Mouse (Mus musculus): Measurements from ENCODE around the gene Capn3.

Capn3 gene

GRCm38 (mm10) chr2:120455719-120456118 lies at the start of gene Capn3:
Capn3 (plus strand) TSS chr2:120456019.
- no peak for DNase-seq (ENCODE audit: low read depth, low spot score)

GRCm38 (mm10) chr2:120411096-120411628 lies 44.7 kb upstream of the Capn3 start:
- no peak for DNase-seq (ENCODE audit: low read depth, low spot score)

- DNase-seq (ENCODE audit: low read depth, low spot score), result no peak
These were observed 41.7 kb upstream of the Capn3 start for GRCm38 (mm10) chr2:120414113-120414512.

DNA sequence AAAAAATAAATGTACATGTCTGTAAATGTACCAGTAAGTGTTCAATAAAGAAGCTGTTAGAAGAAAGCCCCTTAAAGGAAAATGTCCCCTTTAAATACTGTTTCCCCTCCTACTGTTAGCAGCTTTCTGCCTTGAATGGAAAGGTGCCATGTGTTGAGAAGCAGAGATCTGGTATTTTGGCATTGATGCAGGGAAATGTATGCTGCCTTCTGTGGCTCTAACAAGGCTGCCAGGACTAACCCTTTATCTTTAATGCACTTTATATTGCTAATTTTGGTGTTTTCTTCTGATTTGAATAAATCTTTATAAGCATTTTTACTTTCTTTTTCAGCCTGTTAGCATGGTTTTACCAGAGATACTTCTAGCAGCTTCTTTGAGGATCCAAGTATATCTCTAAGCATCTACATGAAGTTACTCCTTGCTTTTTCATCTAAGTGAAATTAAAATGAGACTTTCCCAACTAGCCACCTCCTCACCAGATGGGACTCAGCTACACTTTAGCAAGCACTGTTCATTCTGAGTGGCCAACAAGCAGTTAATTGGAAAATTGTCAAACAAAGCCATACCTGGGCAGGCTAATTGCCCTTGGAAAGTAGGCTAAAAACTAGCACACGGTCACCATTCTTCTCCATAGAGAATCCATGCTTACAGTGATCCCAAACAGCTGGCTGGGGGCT lies 40.9 kb upstream of the Capn3 start:
- no peak for DNase-seq (ENCODE audit: low read depth, low spot score)

DNA sequence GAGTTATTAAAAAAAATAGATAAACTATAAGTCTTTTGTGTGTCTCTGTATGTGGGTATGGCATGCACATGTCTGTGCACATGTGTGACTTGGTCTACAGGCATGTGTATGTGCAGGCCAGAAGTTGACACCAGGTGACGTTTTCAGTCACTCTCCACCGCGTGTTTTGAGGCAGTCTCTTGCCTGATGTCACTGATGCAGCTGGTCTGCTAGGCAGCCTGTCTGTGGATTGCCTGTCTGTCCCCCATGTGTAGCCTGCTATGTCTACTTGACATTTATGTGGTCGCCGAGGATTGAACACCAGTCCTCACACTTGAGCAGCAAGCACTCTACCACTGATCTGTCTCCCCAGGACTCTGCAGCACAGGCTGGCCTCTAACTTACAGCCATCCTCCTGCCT lies 31.4 kb upstream of the Capn3 start:
- DNase-seq (ENCODE audit: low read depth, low spot score), result no peak

DNA sequence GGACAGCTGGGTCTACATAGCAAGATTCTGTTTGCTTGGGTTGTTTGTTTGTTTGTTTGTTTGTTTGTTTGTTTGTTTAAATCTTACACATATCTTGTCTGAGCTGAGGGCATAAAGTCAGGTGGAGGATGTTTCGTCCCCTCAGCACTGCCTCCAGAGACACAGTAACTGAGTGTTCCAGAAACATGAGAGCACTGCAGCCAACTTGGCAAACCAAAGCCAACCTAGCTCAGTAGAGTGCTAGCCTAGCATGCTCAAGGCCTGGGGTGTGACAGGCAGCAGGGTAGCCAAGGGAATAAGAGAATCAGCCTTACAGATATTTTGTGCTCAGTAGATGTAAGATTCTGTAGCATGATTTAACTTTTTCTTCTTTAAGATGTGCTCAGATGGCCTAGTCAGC lies 11.3 kb upstream of the Capn3 start:
- DNase-seq (ENCODE audit: low read depth, low spot score), result no peak

DNA sequence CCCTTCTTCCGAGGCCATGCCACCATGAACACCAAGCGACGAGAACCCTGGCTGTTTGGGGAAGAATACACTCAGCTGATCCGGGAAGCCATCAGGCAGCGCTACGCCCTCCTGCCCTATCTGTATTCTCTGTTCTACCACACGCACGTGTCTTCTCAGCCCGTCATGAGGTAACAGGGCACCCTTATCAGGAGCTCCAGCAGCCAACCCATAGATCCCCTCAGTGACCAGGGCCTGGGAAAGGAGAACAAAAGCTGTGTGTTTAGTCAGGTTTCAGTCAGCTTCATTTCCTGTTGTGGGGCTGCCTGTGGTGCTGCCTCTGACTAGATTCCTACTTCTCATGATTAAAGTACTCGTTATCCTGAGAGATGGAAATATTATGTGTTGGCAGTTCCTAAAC lies 9.4 kb upstream of the Capn3 start:
- no peak for DNase-seq (ENCODE audit: low read depth, low spot score)

DNA sequence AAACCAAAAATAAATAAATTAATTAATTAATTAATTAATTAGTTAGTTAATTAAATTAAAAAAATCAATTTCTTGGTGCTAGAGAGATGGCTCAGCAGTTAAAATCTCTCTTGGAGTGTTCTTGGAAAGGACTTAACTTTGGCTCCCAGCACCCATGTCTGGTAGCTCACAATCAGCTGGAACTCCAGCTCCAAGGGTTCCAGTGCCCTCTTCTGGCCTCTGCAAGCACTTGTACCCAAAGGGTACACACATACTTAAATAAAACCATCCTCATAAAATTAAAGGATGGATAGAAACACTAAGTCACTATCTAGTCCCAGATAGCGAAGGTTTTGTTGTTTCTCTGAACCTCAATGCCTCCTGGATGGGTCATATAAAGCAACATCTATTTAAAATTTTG lies 8.5 kb upstream of the Capn3 start:
- no peak for DNase-seq (ENCODE audit: low read depth, low spot score)

- no peak for DNase-seq (ENCODE audit: low read depth, low spot score)
These were observed 5.1 kb upstream of the Capn3 start for GRCm38 (mm10) chr2:120450724-120451123.

DNA sequence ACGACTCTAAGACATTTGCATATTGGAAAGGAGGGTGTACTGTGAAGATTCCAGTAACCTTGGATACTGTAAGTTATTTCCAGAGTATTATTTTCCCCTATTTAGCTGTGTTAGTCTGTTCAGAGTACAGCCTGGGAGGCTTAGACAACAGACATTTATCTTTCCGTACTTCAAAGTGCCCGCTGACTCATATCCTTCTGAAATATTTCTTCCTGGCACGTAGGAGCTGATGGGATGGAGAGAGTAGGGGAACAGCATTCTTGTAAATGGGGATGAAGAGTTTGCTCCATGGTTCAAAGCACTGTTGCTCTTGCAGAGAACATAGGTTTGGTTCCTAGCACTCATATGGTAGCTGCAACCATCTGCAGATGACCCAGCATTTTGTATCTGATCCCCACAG lies 3.2 kb upstream of the Capn3 start:
- no peak for DNase-seq (ENCODE audit: low read depth, low spot score)

DNA sequence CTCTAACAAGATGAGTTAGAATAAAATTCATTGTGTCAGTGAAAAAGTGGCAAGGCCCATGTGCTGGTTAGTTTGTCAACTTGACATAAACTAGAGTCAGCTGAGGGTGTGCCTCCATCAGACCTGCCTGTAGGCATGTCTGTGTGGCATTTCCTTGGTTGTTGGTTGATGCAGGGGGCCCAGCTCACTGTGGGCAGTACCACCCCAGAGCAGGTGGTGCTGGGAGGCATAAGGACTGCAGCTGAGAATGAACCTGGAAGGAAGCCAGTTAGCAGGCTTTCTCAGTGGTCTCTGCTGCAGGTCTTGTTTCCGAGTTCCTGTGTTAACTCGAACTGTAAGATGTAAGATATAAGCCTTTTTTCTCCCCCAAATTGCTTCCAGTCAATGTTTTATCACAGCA lies 832 bp upstream of the Capn3 start:
- no peak for DNase-seq (ENCODE audit: low read depth, low spot score)

DNA sequence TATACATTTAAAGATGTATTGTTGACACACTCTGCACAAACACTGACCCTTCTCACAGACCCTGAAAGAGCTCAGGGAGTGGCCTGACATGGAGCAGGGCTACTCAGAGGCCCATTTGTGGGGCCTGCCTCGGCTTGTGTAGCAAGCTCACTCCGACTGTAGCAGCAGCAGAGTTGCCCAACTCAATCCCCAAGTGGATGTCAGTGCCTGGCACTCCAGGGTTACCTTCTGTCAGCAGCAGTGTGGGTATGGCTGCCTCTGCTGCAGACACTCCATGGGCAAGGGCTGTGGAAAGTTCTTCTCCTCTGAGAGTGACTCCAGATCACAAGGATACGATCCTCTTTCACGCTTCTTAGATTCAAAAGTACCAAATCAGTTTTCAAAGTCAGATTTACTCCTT lies 4.4 kb downstream of the Capn3 start:
- no peak for DNase-seq (ENCODE audit: low read depth, low spot score)

DNA sequence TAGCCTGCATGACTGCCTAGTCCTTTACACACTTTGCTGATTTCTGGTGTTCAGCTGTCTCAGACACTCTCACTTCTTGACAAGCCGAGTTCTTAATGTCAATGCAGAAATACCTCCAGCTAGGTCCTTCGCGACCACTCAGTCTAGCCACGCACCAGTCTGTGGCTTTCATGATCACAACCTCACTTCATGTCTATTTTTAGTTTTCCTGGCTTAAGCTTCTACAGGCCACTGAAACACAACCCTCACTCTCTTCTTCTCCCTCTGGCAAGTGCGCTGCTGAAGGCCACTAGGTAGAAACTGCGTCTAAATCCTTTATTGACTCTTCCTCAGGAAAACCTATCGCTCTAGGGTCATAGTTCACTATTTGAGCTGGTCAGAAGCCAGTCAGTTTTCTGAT lies 7.5 kb downstream of the Capn3 start:
- DNase-seq (ENCODE audit: low read depth, low spot score), result no peak

- DNase-seq (ENCODE audit: low read depth, low spot score), result no peak
These were observed 8.3 kb downstream of the Capn3 start for GRCm38 (mm10) chr2:120464091-120464490.

DNA sequence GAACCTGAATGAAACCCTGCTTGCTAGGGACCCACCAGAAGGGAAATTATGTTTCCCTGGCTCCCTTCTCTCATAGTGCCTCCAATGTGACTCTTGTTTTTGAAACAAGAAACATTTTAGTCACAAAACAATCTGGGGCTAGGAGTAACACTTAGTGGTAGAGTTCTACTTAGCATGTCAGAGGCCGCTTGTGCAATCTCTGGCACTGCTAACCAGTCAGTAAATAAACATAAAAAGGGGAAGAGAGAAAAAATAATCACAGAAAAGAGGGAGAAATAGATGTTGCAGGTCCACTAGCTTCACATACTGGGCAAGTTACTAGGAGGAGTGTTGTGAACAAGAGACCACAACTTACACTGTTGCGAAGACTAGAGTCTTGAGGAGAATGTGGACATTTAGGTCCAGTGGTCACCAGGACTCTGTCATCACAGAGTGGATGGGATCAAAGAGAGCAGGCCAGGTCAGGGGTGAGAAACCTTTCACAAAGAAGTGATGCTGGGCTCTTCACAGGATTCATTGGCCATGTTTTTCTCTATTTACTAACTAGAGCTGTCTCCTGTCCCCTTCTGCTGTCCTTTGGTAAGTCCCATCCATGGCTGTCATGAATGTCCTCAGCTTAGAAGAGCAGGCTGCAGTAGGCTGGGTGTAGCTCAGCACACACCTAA lies 9.0 kb downstream of the Capn3 start:
- no peak for DNase-seq (ENCODE audit: low read depth, low spot score)

DNA sequence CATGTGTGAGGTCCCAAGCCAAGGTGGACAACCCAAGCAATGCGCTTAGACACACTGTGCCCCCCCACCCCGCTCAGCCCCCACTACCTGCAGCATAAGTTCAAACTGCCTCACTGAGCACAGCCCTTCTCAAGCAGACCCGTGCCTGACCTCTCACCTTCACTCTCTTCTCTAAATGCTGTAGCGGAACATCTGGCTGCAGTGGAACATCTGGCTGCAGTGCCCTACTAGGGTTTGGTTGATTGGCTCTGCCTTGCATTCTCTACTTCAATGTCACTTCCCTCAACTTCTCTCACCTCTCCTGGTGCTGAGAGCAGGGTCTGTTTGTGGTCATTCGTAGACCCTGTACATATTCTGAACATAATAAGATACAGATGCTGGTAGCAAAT lies 9.6 kb downstream of the Capn3 start:
- no peak for DNase-seq (ENCODE audit: low read depth, low spot score)

- DNase-seq (ENCODE audit: low read depth, low spot score), result no peak
These were observed 12.2 kb downstream of the Capn3 start for GRCm38 (mm10) chr2:120468011-120468410.

GRCm38 (mm10) chr2:120469220-120469619 lies 13.4 kb downstream of the Capn3 start:
- no peak for DNase-seq (ENCODE audit: low read depth, low spot score)

- no peak for DNase-seq (ENCODE audit: low read depth, low spot score)
These were observed 13.9 kb downstream of the Capn3 start for GRCm38 (mm10) chr2:120469715-120470114.

DNA sequence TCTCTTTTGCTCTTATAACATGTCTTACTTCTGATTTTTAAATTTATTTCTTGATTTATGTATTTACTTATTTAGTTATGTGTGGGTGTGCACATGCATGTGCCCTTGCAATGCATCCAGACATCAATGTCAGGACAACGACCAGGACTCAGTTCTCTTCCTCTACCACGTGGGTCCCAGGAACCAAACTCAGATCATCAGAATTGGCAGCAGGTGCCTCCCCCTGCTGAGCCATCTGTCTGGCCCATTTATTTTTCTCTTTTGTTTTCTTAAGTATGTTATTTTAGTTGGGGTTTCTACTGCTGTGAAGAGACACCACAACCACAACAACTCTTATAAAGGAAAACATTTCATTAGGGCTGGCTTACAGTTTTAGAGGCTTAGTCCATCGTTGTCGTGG lies 15.0 kb downstream of the Capn3 start:
- no peak for DNase-seq (ENCODE audit: low read depth, low spot score)

DNA sequence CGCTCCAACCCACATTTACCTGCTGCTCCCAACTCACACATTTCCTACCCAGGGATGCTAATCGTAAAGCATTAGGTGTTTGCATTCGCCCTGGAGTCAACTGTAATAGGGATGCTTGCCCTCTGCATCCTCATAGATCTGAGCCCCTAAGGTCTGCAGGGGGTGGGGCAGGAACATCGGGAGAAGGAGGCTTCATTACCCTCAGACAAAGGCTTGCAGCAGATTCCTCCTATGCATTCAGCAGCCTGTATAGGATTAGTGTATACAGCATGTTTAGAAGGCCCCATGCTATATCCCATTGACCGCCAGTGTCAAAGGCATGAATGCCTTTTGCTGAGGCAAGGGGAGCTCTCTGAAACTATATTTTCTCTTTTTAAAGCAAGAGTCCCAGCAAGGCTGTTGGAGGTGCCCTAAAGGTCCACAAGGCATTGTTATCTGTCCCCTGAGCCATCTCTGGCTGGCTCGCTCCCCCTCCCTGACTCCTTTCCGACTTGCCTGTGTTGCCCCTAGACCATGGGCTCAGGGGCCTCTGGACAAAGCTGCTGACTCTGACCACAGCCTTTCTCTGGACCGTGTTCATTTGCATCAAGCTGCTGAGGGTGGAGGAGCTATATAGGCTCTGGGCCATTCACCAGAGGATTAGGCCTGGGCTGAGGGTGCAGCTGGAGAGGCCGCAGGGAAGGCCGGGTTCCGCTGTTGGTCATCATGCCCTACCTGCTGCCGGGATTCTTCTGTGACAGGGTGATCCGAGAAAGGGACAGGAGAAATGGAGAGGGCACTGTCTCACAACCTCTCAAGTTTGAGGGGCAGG lies 20.7 kb downstream of the Capn3 start:
- DNase-seq (ENCODE audit: low read depth, low spot score), result no peak

DNA sequence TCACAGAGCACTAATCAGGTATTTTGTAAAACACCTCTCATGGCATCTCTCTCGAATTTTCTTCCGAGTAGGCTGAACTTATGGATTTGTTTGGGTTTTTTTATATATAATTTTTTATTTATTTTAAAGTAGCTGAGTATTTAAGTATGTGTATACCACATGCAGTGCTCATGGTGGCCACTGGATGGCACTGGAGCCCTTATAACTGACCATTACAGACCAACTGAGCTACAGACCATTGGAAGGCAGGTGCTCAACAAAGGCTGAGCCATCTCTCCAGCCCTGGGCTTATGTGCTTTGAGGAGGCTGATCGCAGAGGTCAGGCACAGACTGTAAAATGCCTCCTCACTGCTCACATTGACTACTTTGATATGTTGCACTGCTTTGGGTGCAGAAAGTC lies 22.8 kb downstream of the Capn3 start:
- peak; percentile 83 for DNase-seq (ENCODE audit: low read depth, low spot score)

DNA sequence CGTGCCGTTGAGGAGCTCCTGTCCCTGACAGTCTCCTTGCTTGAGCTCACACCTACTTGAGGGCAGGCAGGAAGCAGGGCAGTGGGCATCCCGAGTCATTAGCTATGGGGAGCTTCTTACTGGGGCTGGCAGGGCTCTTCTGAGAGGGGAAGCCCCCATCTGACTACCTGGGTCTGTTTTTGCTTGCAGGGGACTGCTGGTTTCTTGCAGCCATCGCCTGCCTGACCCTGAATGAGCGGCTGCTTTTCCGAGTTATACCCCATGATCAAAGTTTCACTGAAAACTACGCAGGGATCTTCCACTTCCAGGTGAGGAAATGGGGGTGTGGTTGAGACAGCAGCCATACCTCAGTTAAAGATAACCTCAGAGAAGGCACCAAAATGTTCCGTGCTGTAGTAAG lies 26.1 kb downstream of the Capn3 start:
- DNase-seq (ENCODE audit: low read depth, low spot score), result no peak
